Mouse (Mus musculus): ENCODE results near the gene Kpna4. TPM values are rescaled to one million over a fixed set of nuclear protein-coding genes. Genes with fewer than 3 reads are reported as not detected.

The Kpna4 gene
- polyA plus RNA-seq, 1 experiment from 2014 or later, result 46.0 TPM

DNA sequence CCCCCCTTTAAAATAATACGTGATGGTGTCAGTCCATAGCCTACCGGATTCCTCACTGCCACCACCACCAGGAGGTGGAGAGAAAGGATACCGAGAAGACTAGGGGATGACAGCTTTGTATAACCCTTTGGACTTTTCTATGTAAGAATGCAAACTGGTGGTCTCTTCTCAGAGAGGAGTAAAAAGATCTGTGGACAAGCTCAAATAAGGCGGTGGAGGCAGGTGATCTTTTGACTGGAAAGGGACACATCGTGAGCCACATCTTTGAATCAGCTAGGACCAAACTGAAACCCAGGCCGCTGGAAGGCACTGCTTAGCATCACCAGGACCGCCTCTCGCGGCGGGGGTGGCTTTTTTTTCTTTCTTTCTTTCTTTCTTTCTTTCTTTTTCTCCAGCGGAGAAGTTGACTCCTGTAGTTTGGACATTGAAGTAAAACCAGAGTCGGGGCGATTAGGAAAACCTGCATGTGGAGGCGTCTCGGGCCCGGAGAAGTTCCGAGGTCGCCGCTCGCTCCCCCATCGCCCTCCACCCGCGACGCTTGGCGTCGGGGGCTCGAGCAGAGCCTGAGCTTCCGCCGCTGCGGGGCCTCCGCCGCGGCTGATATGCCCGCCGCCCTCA lies 913 bp downstream of the Kpna4 start:
- ATAC-seq (ENCODE audit: insufficient read depth, low FRiP score, low TSS enrichment) (0 out of 2 replicates have a peak, but pooled peaks have one; percentile 23), DNase-seq (ENCODE audit: low spot score) (peak; percentile 66)
- Histone ChIP-seq H3K4me2 (ENCODE audit: low read depth) (peak overlapping the region; percentile 50), H3K9me3 (ENCODE audit: control insufficient read depth, low read length) (no peaks in the 10 kb centered on the region), H3K27ac (ENCODE audit: low read depth, low read length) (peak overlapping the region; percentile 95), H3K27me3 (ENCODE audit: control insufficient read depth, insufficient read depth, low read length) (no peaks in the 10 kb centered on the region), H3K4me1 (ENCODE audit: control insufficient read depth, insufficient read depth, low read length) (peaks cover 11% of the 10 kb centered on the region; the same call in 1 of the 2 replicates), H3K4me3 (ENCODE audit: low read depth, low read length) (peak overlapping the region; percentile 95), H3K36me3 (ENCODE audit: control insufficient read depth, insufficient read depth, low read length) (no peaks in the 10 kb centered on the region), H3K9ac (ENCODE audit: low read length) (peak overlapping the region; percentile 94)
- 0% methylated on average over 27 of the region's 35 CpGs for WGBS

DNA sequence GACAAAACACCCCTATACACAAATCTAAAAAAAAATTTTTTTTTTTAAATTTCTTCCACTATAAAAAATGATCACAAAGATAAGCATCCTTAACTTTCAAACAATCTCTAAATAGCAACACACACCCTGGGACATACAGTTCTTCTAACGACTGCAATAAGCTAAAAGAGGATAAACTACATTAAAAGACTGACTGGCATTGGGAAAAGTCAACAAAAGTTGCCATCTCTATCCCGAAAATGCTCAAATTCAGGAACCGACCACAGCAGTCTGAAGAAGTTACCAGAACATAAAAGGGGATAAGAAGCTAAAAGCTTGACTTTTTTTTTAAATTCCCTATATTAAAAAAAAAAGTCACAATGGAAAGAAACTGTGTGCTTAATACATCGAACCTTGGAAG lies 1.5 kb downstream of the Kpna4 start:
- Histone ChIP-seq H3K27ac (ENCODE audit: low read depth, low read length) (no peak overlapping the region), H3K4me2 (ENCODE audit: low read depth) (peak overlapping the region; percentile 50), H3K27me3 (ENCODE audit: control insufficient read depth, insufficient read depth, low read length) (no peaks in the 10 kb centered on the region), H3K4me1 (ENCODE audit: control insufficient read depth, insufficient read depth, low read length) (peaks cover 11% of the 10 kb centered on the region; the same call in 1 of the 2 replicates), H3K4me3 (ENCODE audit: low read depth, low read length) (peak overlapping the region; percentile 95), H3K9me3 (ENCODE audit: control insufficient read depth, low read length) (no peaks in the 10 kb centered on the region), H3K36me3 (ENCODE audit: control insufficient read depth, insufficient read depth, low read length) (no peaks in the 10 kb centered on the region), H3K9ac (ENCODE audit: low read length) (no peak overlapping the region; the same call in 1 of the 2 replicates)
- 21% methylated on average over 4 of the region's 4 CpGs for WGBS
- no peak for DNase-seq (ENCODE audit: low spot score)
- ATAC-seq (ENCODE audit: insufficient read depth, low FRiP score, low TSS enrichment), result no peak

DNA sequence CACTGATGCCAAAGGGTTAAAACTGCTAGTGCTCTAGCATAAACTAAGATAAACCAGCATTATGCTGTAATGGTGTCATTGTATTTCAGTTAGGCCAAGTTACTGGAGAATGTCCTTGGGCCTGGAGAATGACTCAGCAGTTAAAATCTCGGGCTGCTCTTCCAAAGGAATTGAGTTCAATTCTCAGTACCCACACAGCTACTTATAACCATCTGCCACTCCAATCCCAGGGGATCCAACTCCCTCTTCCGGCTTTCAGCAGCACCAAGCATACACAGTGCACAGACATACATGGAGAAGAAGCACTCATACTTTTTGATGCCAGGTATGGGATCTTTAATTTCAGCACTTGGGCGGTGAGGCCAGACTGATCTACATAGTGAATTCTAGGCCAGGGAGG lies 8.1 kb downstream of the Kpna4 start:
- H3K27ac ChIP-seq (ENCODE audit: low read depth, low read length), result no peak overlapping the region
- WGBS, result 65% methylated on average over 3 of the region's 3 CpGs
- no peaks in the 10 kb centered on the region for H3K27me3 ChIP-seq (ENCODE audit: control insufficient read depth, insufficient read depth, low read length)
- no peak overlapping the region for H3K9ac ChIP-seq (ENCODE audit: low read length)
- H3K4me3 ChIP-seq (ENCODE audit: low read depth, low read length), result no peak overlapping the region
- ATAC-seq (ENCODE audit: insufficient read depth, low FRiP score, low TSS enrichment), result no peak
- DNase-seq (ENCODE audit: low spot score), result no peak
- H3K9me3 ChIP-seq (ENCODE audit: control insufficient read depth, low read length), result no peaks in the 10 kb centered on the region
- H3K36me3 ChIP-seq (ENCODE audit: control insufficient read depth, insufficient read depth, low read length), result no peaks in the 10 kb centered on the region
- no peaks in the 10 kb centered on the region for H3K4me1 ChIP-seq (ENCODE audit: control insufficient read depth, insufficient read depth, low read length)
- H3K4me2 ChIP-seq (ENCODE audit: low read depth), result no peak overlapping the region

DNA sequence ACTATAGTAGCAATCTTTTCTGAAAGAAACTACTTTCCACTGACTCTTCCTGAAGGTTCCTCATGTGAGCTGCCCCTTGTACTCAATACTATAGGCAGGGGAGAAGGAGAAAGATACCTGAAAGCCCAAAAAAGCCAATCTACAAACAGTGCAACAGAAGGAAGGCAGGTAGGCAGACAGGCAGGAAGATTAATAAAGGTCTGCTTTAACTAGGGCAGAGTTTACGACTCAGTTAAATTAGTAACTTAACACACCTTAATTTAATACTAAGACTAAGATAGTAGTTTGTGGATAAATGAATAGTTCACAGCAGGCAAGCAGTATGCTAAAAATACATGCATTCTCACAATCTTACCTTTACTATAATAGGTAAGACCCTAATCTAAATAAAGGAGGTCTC lies 12.2 kb downstream of the Kpna4 start:
- Histone ChIP-seq H3K9ac (ENCODE audit: low read length) (no peak overlapping the region), H3K36me3 (ENCODE audit: control insufficient read depth, insufficient read depth, low read length) (no peaks in the 10 kb centered on the region), H3K9me3 (ENCODE audit: control insufficient read depth, low read length) (no peaks in the 10 kb centered on the region), H3K4me1 (ENCODE audit: control insufficient read depth, insufficient read depth, low read length) (no peaks in the 10 kb centered on the region), H3K27me3 (ENCODE audit: control insufficient read depth, insufficient read depth, low read length) (no peaks in the 10 kb centered on the region), H3K27ac (ENCODE audit: low read depth, low read length) (no peak overlapping the region), H3K4me3 (ENCODE audit: low read depth, low read length) (no peak overlapping the region), H3K4me2 (ENCODE audit: low read depth) (no peak overlapping the region)
- 85% methylated on average over 1 of the region's 1 CpGs for WGBS
- DNase-seq (ENCODE audit: low spot score) (no peak), ATAC-seq (ENCODE audit: insufficient read depth, low FRiP score, low TSS enrichment) (no peak)

DNA sequence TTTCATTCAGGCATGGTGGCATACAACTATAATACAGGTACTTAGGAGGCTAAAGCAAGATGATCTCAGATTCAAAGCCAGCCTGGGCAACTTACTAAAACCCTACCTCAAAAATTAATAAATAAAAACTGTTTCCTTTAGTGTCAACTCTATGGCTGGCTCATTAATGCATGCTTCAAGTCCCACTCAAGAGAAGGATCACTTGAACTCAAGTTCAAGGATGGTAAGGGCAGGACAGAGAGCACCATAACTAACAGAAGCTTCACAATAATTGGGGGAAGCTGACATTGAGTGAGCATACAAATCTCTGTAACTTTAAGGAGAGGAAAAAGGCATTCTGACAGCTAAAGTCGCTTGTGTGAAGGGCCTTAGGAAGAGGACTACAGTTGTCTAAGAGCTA lies 13.0 kb downstream of the Kpna4 start:
- ATAC-seq (ENCODE audit: insufficient read depth, low FRiP score, low TSS enrichment), result no peak
- H3K9me3 ChIP-seq (ENCODE audit: control insufficient read depth, low read length), result no peaks in the 10 kb centered on the region
- H3K4me3 ChIP-seq (ENCODE audit: low read depth, low read length), result no peak overlapping the region
- no peak overlapping the region for H3K9ac ChIP-seq (ENCODE audit: low read length)
- H3K4me1 ChIP-seq (ENCODE audit: control insufficient read depth, insufficient read depth, low read length), result no peaks in the 10 kb centered on the region
- no peak overlapping the region for H3K27ac ChIP-seq (ENCODE audit: low read depth, low read length)
- H3K4me2 ChIP-seq (ENCODE audit: low read depth), result no peak overlapping the region
- 73% methylated on average over 1 of the region's 1 CpGs for WGBS
- no peaks in the 10 kb centered on the region for H3K27me3 ChIP-seq (ENCODE audit: control insufficient read depth, insufficient read depth, low read length)
- no peak for DNase-seq (ENCODE audit: low spot score)
- H3K36me3 ChIP-seq (ENCODE audit: control insufficient read depth, insufficient read depth, low read length), result no peaks in the 10 kb centered on the region

DNA sequence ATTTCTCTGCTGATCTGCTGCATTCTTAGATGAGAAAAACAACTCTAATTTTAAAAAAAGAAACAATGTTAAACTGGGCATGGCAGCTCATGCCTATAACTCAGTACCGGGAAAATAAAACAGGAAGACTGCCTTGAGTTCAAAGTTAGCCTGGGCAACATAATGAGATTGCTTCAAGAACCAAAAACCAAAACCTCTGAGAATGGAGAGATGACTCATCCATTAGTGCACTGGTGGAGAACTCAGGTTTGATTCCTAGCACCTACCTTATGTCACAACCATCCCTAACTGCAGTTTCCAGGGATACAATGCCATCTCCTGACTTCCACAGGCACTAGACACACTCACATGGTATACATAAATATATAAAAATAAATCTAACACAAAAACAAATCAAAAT lies 17.8 kb downstream of the Kpna4 start:
- Histone ChIP-seq H3K9me3 (ENCODE audit: control insufficient read depth, low read length) (no peaks in the 10 kb centered on the region), H3K9ac (ENCODE audit: low read length) (no peak overlapping the region), H3K36me3 (ENCODE audit: control insufficient read depth, insufficient read depth, low read length) (no peaks in the 10 kb centered on the region), H3K27ac (ENCODE audit: low read depth, low read length) (no peak overlapping the region), H3K4me1 (ENCODE audit: control insufficient read depth, insufficient read depth, low read length) (no peaks in the 10 kb centered on the region), H3K27me3 (ENCODE audit: control insufficient read depth, insufficient read depth, low read length) (no peaks in the 10 kb centered on the region), H3K4me3 (ENCODE audit: low read depth, low read length) (no peak overlapping the region), H3K4me2 (ENCODE audit: low read depth) (no peak overlapping the region)
- no peak for DNase-seq (ENCODE audit: low spot score)
- no peak for ATAC-seq (ENCODE audit: insufficient read depth, low FRiP score, low TSS enrichment)
- 97% methylated on average over 1 of the region's 1 CpGs for WGBS

DNA sequence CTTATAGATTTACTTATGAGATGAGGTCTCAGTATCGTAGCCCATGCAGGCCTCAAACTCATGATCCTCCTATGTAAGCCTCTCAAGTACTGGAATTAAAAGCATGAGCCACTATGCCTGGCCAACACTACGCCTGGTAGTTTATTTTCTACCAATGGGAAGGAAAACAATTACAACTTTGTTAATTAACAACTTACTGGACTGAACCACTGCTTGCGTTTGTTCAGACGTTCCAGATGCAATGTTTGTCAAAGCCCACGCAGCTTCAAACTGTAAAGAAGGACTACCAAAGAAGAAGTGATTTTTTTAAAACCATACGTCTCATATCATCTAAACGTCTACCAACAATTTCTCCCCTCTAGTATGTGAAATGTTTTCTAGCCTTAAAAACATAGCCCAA lies 32.5 kb downstream of the Kpna4 start:
- Histone ChIP-seq H3K9ac (ENCODE audit: low read length) (no peak overlapping the region), H3K4me2 (ENCODE audit: low read depth) (no peak overlapping the region), H3K27me3 (ENCODE audit: control insufficient read depth, insufficient read depth, low read length) (no peaks in the 10 kb centered on the region), H3K27ac (ENCODE audit: low read depth, low read length) (no peak overlapping the region), H3K4me1 (ENCODE audit: control insufficient read depth, insufficient read depth, low read length) (no peaks in the 10 kb centered on the region), H3K9me3 (ENCODE audit: control insufficient read depth, low read length) (no peaks in the 10 kb centered on the region), H3K36me3 (ENCODE audit: control insufficient read depth, insufficient read depth, low read length) (0 out of 2 replicates have a peak, but pooled peaks cover 7% of the 10 kb centered on the region), H3K4me3 (ENCODE audit: low read depth, low read length) (no peak overlapping the region)
- 96% methylated on average over 7 of the region's 7 CpGs for WGBS
- DNase-seq (ENCODE audit: low spot score) (no peak), ATAC-seq (ENCODE audit: insufficient read depth, low FRiP score, low TSS enrichment) (no peak)

DNA sequence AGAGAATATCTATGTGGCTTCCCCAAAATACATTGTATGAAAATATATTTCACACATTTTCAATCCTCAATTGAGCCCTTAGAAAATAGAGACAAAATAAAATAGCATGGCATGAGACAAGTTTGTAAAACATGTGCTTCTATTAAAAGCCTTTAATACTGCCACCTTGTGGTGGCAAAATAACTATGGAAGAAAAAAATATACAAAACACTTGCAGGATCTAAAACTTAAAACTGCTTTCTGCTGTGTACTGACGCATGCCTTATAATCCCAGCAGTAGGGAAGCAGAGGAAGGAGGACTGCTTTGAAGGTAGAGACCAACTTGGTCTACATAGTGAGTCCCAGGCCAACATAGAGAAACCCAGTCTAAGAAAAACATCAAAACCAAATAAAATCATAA lies 62.9 kb downstream of the Kpna4 start:
- Histone ChIP-seq H3K4me3 (ENCODE audit: low read depth, low read length) (no peak overlapping the region), H3K4me1 (ENCODE audit: control insufficient read depth, insufficient read depth, low read length) (no peaks in the 10 kb centered on the region), H3K36me3 (ENCODE audit: control insufficient read depth, insufficient read depth, low read length) (no peaks in the 10 kb centered on the region), H3K9ac (ENCODE audit: low read length) (no peak overlapping the region), H3K9me3 (ENCODE audit: control insufficient read depth, low read length) (no peaks in the 10 kb centered on the region), H3K27me3 (ENCODE audit: control insufficient read depth, insufficient read depth, low read length) (no peaks in the 10 kb centered on the region), H3K4me2 (ENCODE audit: low read depth) (no peak overlapping the region), H3K27ac (ENCODE audit: low read depth, low read length) (no peak overlapping the region)
- ATAC-seq (ENCODE audit: insufficient read depth, low FRiP score, low TSS enrichment) (no peak), DNase-seq (ENCODE audit: low spot score) (no peak)
- WGBS, result 81% methylated on average over 1 of the region's 1 CpGs

DNA sequence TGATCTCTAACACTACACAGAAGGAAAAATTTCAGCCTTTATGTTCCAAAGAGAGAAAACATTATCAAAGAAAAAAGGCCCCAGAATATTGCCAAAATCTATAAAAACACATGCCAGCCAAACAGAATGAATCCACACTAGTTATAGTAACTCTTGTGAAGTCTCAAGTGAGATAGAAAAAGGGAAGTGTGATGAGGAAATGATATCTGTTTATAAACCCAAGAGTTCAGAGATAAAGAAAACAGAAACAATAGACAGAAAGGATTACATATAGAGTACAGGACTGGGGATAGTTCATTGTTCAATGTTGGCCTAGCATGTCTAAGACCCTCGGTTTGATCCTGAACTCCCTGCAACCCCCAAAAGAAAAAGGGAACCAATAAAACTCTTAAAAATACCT lies 64.1 kb downstream of the Kpna4 start:
- 96% methylated on average over 1 of the region's 1 CpGs for WGBS
- no peak overlapping the region for H3K4me2 ChIP-seq (ENCODE audit: low read depth)
- no peak overlapping the region for H3K27ac ChIP-seq (ENCODE audit: low read depth, low read length)
- no peak overlapping the region for H3K9ac ChIP-seq (ENCODE audit: low read length)
- no peaks in the 10 kb centered on the region for H3K36me3 ChIP-seq (ENCODE audit: control insufficient read depth, insufficient read depth, low read length)
- ATAC-seq (ENCODE audit: insufficient read depth, low FRiP score, low TSS enrichment) (no peak), DNase-seq (ENCODE audit: low spot score) (no peak)
- no peak overlapping the region for H3K4me3 ChIP-seq (ENCODE audit: low read depth, low read length)
- H3K27me3 ChIP-seq (ENCODE audit: control insufficient read depth, insufficient read depth, low read length), result no peaks in the 10 kb centered on the region
- H3K4me1 ChIP-seq (ENCODE audit: control insufficient read depth, insufficient read depth, low read length), result no peaks in the 10 kb centered on the region
- H3K9me3 ChIP-seq (ENCODE audit: control insufficient read depth, low read length), result no peaks in the 10 kb centered on the region

All from neural tube, embryonic 11.5 days (tissue).